Mouse (Mus musculus) hindbrain, embryonic 12.5 days (tissue): ENCODE data around the gene Ptk6. TPM values are rescaled to one million over a fixed set of nuclear protein-coding genes. Genes with fewer than 3 reads are reported as not detected.
"Not testable (repeated sequence)": the region's sequence is repeated elsewhere in the genome, so short reads cannot be mapped to it uniquely, and the experiment has no call there.

ENCODE experiments used
- ATAC-seq: fragments of 200-750 bp; cut with Nextera tagmentation; 2 replicates; pipeline ENCODE4 v1.8.0; 2017; ENCODE audit warnings: moderate TSS enrichment; ENCODE audit not compliant: low FRiP score
- H3K27ac ChIP-seq: fragments of 300-500 bp; sonication (generic); 2 replicates; pipeline ENCODE4 v1.5.1; 2016; ENCODE audit warnings: mild to moderate bottlenecking
- H3K27me3 ChIP-seq: fragments of 300-500 bp; sonication (generic); 2 replicates; pipeline ENCODE4 v1.6.1; 2016; ENCODE audit warnings: mild to moderate bottlenecking
- H3K36me3 ChIP-seq: fragments of 300-500 bp; sonication (generic); 2 replicates; pipeline ENCODE4 v1.6.1; 2016; ENCODE audit warnings: mild to moderate bottlenecking
- H3K4me1 ChIP-seq: fragments of 300-500 bp; sonication (generic); 2 replicates; pipeline ENCODE4 v1.6.1; 2016
- H3K4me2 ChIP-seq: fragments of 300-500 bp; sonication (generic); replicated peaks from 2 replicates; pipeline ENCODE4 v1.6.1; 2016; ENCODE audit warnings: mild to moderate bottlenecking
- H3K4me3 ChIP-seq: fragments of 300-500 bp; sonication (generic); 2 replicates; pipeline ENCODE4 v1.5.1; 2016; ENCODE audit warnings: mild to moderate bottlenecking
- H3K9ac ChIP-seq: fragments of 300-500 bp; sonication (generic); 2 replicates; pipeline ENCODE4 v1.6.1; 2016; ENCODE audit warnings: mild to moderate bottlenecking, moderate library complexity
- H3K9me3 ChIP-seq: fragments of 300-500 bp; sonication (generic); replicated peaks from 2 replicates; pipeline ENCODE4 v1.6.1; 2016; ENCODE audit warnings: mild to moderate bottlenecking
- WGBS: fragments of 180-500 bp; shearing (Covaris S2); methylation state at CpG from one replicate; pipeline ENCODE4 v1.1.7; 2016; 5-methylcytosine and 5-hydroxymethylcytosine counted together
- polyA plus RNA-seq: library from polyadenylated mRNA; unstranded; fragments of >200 nt; fragmentation: Nextera tagmentation; extraction: Ambion mirVana; gene quantifications from 2 replicates; pipeline ENCODE4 v1.2.1, GENCODE M21; 2016

The Ptk6 gene
- polyA plus RNA-seq, 1 experiment from 2014 or later: not detected

DNA sequence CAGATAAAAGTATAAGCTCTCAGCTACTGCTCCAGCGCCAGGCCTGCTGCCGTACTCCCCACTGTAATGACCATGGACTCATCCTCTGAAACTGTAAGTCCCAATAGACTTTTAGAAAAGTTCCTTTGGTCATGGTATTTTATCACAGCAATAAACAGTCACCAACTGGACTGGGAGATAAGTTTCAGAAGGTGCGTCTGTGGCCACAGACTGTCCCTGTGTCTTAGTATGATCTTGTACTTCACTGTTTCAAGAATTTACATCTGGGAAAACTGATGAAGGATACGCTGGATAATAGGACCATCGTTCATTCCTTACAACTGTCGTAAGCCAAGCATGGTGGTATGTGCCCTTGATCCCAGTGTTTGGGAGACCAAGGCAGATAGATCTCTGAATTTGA is 13.4 kb upstream of the Ptk6 start:
- H3K9ac ChIP-seq: no peak overlapping the region
- H3K27me3 ChIP-seq: peaks cover 54% of the 10 kb centered on the region
- no peak overlapping the region for H3K4me3 ChIP-seq
- peaks cover 26% of the 10 kb centered on the region for H3K4me1 ChIP-seq
- H3K36me3 ChIP-seq: no peaks in the 10 kb centered on the region
- WGBS: 91% methylated on average over 6 of the region's 6 CpGs
- ATAC-seq: no peak
- no peak overlapping the region for H3K4me2 ChIP-seq
- H3K9me3 ChIP-seq: no peaks in the 10 kb centered on the region
- H3K27ac ChIP-seq: no peak overlapping the region

DNA sequence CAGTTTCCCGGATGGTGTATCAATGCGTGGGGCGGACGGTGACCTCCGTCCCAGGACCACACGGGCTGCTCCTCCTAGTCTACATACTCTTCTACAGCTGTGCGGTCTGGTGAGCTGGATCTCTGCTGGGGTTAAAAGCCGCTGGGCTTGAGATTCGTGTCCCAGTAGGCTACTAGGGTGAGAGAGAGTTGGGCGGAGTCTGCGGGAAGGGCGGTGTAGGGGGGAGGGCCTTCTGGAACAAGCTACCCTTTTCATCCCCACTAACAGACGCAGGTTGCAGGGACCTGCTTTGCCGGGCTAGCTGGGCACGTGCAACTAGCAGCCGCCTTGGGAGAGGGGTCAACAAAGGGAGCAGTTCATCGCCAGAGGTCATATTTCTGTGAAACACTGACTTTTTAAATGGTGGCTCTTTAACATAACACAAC is 10.4 kb upstream of the Ptk6 start, which contains the start of gene Srms:
Gene Srms, minus strand, starts transcription at position 165 of the 425 bp plus-strand sequence.
- Histone ChIP-seq H3K9me3 (no peaks in the 10 kb centered on the region), H3K27me3 (peaks cover 53% of the 10 kb centered on the region), H3K4me1 (peaks cover 10% of the 10 kb centered on the region), H3K4me3 (peak within 1 kb of the TSS; percentile 22), H3K36me3 (no peaks in the 10 kb centered on the region), H3K4me2 (peak within 1 kb of the TSS; percentile 45), H3K9ac (no peak within 1 kb of the TSS), H3K27ac (no peak within 1 kb of the TSS)
- ATAC-seq: no peak; the same call in 1 of the 2 replicates
- 2% methylated on average over 17 of the region's 17 CpGs for WGBS

DNA sequence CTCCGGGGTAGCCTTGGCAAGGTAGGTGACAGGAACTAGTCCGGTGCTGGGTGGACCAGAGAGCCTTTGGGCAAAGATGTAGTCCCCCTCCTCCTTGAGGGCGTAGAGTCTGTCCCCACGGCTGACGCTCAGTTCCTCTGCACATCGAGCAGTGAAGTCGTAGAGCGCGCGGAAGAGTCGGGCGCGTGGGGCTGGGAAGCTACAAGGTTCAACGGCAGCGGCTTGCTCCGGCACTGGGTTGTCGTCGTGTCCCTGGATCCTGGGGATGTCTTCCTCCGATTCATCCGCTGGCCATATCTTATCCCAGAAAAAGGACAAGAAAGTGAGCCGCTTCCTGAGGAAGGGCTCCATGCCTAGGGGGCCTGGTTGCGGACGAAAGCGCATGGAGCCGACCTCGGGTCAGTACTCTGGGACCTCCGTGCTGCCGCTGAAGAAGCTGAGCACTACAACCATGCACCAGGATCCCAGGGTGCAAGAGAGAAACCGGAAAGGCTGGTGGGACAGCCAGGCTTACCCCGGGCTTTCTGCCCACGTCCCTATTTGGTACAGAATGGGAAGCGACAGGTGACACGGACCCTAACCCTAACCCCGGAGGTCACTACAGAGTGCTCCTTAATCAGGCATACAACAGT is 9.9 kb upstream of the Ptk6 start:
- Histone ChIP-seq H3K27ac (no peak overlapping the region), H3K36me3 (no peaks in the 10 kb centered on the region), H3K27me3 (peaks cover 53% of the 10 kb centered on the region), H3K9me3 (no peaks in the 10 kb centered on the region), H3K4me1 (peaks cover 10% of the 10 kb centered on the region), H3K4me2 (peak overlapping the region; percentile 45), H3K9ac (no peak overlapping the region), H3K4me3 (peak overlapping the region; percentile 22)
- 4% methylated on average over 34 of the region's 34 CpGs for WGBS
- ATAC-seq: no peak

DNA sequence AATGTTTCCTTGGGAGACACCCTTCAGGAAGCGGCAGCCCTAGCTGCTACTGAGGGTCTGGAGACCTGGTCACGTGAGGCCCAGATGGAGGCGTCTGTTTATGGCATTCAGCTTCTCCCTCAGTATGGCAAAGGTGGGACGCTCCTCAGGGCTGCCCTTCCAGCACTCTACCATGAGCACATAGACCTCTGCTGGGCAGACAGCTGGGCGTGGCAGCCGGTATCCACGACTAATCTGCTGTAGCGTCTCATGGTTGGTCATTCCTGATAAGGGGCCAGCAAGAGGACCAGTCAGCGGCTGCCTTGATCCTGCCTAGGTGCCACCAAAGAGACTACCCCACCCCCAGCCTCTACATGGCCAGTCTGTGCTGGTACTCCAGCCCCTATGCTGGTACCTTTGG is 3.5 kb upstream of the Ptk6 start:
- no peak for ATAC-seq
- Histone ChIP-seq H3K27me3 (peaks cover 9% of the 10 kb centered on the region), H3K4me3 (no peak overlapping the region), H3K9me3 (no peaks in the 10 kb centered on the region), H3K4me1 (no peaks in the 10 kb centered on the region), H3K9ac (no peak overlapping the region), H3K27ac (no peak overlapping the region), H3K36me3 (no peaks in the 10 kb centered on the region), H3K4me2 (no peak overlapping the region)
- WGBS: 82% methylated on average over 9 of the region's 9 CpGs

DNA sequence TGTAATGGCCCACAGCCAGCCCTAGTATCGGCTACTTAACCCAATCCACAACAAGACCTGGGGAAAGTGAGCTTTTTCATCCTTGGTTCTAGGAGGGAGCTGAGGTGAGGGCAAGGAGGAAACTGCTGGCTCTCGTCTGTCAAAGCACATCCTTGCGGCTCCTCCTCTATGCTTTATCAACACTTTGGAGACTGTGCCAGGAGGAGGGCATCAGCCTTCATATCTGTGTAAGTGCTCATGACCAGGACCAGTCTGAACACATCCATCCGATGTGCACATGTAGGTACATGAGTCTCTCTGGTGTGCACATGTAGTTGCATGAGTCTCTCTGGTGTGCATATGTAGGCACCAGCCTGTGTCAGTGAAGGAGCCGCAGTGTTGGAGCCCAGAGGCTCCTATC is 3.1 kb upstream of the Ptk6 start:
- ATAC-seq: no peak
- Histone ChIP-seq H3K27ac (no peak overlapping the region), H3K27me3 (peaks cover 6% of the 10 kb centered on the region), H3K4me3 (no peak overlapping the region), H3K9ac (no peak overlapping the region), H3K36me3 (no peaks in the 10 kb centered on the region), H3K4me1 (no peaks in the 10 kb centered on the region), H3K9me3 (no peaks in the 10 kb centered on the region), H3K4me2 (no peak overlapping the region)
- WGBS: 87% methylated on average over 5 of the region's 5 CpGs

DNA sequence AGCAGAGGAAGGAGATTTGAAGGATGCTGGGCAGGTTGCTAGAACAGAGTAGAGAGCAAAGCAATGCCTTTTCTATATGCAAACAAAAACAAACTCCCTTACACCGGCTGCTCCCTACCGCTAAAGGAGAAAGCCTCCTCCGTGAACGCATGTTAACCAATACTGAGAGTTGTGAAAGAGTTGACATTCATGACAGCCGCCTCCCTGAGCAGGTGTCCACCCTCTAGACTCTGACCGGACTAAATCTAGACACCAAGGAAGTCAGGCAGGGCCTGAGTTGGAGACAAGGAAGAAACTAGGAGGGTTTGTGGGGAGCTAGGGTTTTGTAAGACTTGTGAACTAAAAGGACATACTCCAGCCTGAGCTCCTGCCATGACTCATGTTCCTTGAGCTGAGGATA is 297 bp upstream of the Ptk6 start:
- WGBS: 76% methylated on average over 6 of the region's 6 CpGs
- H3K4me2 ChIP-seq: no peak overlapping the region
- ATAC-seq: no peak
- peaks cover 2% of the 10 kb centered on the region for H3K27me3 ChIP-seq
- no peaks in the 10 kb centered on the region for H3K4me1 ChIP-seq
- H3K36me3 ChIP-seq: no peaks in the 10 kb centered on the region
- no peak overlapping the region for H3K9ac ChIP-seq
- H3K4me3 ChIP-seq: no peak overlapping the region
- no peaks in the 10 kb centered on the region for H3K9me3 ChIP-seq
- H3K27ac ChIP-seq: no peak overlapping the region

DNA sequence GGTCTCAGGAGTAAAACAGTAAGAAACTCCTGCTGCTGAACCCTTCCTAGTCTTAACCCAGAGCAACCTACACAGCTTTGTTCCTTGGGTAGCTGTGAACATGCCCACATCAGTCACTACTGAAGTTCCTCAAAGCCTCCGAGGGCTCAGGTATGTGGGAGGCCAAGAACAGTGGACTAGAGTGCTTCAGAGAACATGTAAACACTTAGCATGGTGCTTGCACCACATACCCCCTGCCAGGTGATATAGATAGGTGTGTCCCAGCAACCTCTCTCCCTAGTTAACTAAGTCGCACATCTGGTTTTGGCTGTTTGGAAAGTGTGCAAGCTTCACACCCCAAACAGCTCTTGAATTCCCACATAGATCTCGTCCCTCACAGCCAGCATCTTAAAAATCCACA is 983 bp downstream of the Ptk6 start:
- WGBS: 69% methylated on average over 3 of the region's 3 CpGs
- Histone ChIP-seq H3K4me3 (no peak overlapping the region), H3K36me3 (no peaks in the 10 kb centered on the region), H3K9me3 (no peaks in the 10 kb centered on the region), H3K9ac (no peak overlapping the region), H3K27me3 (peaks cover 2% of the 10 kb centered on the region), H3K4me2 (no peak overlapping the region), H3K4me1 (no peaks in the 10 kb centered on the region), H3K27ac (no peak overlapping the region)
- no peak for ATAC-seq

DNA sequence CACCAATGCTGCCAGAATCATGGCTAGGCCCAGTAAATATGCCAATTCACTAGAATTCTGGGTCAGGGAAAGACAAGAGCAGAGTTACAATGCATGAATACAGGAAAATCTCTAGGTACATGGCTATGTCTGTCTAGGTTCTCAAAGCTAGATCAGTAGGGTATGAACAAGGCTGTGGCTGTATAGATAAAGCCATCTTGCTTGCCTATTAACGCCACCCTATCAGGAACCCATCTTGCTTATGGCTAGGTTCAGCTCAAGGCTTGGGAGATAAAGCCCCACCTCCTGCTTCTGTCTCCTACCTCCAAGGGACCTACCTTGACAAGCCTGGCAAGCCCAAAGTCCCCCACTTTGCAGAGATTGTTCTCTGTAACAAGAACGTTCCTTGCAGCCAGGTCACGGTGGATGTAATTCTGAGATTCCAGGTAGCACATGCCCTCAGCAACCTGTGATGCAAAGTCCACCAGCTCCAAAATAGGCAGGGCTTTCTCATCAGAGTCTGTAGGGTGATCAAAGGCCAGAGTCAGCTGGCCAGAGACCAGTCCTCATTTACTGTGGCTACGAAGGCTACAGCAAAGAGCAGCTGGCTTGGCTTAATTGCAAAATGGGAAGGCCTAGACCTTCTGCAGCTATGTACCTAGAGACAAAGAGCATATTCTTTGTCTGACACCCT is 5.8 kb downstream of the Ptk6 start:
- H3K4me3 ChIP-seq: no peak overlapping the region

DNA sequence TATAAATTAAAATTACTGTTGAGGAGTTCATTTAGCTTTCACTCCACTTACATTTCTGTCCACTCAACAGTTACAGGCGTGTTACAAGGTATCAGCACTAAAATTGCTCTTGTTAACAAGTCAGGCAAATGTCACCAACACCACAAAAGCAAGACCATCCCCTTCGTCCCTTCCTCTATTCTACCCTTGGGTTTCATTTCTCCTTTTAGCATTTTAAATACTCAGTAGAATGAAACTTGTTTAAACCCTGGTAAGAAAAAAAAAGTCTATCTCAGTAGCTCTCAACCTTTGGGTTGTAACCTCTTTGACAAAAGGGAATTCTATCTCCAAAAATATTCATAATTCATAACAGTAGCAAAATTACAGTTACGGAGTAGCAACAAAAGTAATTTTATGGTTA is 9.5 kb downstream of the Ptk6 start:
- H3K27ac ChIP-seq: no peak overlapping the region
- 82% methylated on average over 3 of the region's 3 CpGs for WGBS

More for the DNA sequence above, 5.8 kb downstream of the Ptk6 start:
- ATAC-seq: no peak
- H3K36me3 ChIP-seq: no peaks in the 10 kb centered on the region
- no peak overlapping the region for H3K27ac ChIP-seq
- no peak overlapping the region for H3K9ac ChIP-seq
- no peaks in the 10 kb centered on the region for H3K4me1 ChIP-seq
- WGBS: 89% methylated on average over 4 of the region's 4 CpGs
- peaks cover 2% of the 10 kb centered on the region; the same call in 1 of the 2 replicates for H3K27me3 ChIP-seq
- H3K9me3 ChIP-seq: no peaks in the 10 kb centered on the region
- no peak overlapping the region for H3K4me2 ChIP-seq

DNA sequence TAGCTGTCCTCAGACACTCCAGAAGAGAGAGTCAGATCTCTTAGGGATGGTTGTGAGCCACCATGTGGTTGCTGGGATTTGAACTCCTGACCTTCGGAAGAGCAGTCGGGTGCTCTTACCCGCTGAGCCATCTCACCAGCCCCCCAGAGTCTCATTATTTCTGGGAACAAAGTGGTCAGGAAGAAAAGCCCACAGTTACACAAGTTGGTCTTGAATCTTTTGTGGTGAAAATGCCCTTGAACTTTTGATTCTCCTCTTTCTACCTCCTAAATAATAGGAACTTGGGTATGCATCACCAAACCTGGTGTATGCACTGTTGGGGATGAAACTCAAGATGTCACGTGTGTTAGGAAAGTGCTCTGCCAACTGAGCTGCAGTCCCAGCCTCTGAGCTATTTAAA is 10.7 kb downstream of the Ptk6 start:
- Histone ChIP-seq H3K36me3 (peaks cover 11% of the 10 kb centered on the region), H3K4me3 (no peak overlapping the region), H3K27me3 (no peaks in the 10 kb centered on the region), H3K9ac (no peak overlapping the region), H3K4me1 (peaks cover 9% of the 10 kb centered on the region), H3K4me2 (no peak overlapping the region), H3K27ac (no peak overlapping the region), H3K9me3 (no peaks in the 10 kb centered on the region)
- WGBS: 48% methylated on average over 4 of the region's 4 CpGs
- no peak for ATAC-seq

More for the DNA sequence above, 9.5 kb downstream of the Ptk6 start:
- Histone ChIP-seq H3K36me3 (peaks cover 11% of the 10 kb centered on the region), H3K4me3 (no peak overlapping the region), H3K9ac (no peak overlapping the region), H3K4me2 (no peak overlapping the region), H3K9me3 (no peaks in the 10 kb centered on the region), H3K27me3 (no peaks in the 10 kb centered on the region), H3K4me1 (peaks cover 9% of the 10 kb centered on the region)
- ATAC-seq: no peak

DNA sequence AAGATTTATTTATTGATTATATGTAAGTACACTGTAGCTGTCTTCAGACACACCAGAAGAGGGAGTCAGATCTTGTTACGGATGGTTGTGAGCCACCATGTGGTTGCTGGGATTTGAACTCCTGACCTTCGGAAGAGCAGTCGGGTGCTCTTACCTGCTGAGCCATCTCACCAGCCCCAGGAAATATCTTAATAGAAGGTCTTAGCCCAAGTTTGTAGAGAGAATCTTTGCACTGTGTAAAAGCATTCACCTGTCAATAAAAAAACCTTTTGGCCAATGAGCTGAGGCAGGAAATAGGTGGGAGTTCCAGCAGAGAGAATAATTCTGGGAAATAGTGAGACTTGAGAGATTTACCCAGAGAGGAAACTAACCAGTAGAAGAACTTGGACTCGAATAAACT is 11.2 kb downstream of the Ptk6 start:
- not testable (repeated sequence) for H3K9ac ChIP-seq, H3K4me2 ChIP-seq, H3K4me1 ChIP-seq, H3K27ac ChIP-seq, ATAC-seq, H3K9me3 ChIP-seq, H3K27me3 ChIP-seq, H3K4me3 ChIP-seq
- peaks cover 11% of the 10 kb centered on the region for H3K36me3 ChIP-seq
- 82% methylated on average over 4 of the region's 4 CpGs for WGBS

DNA sequence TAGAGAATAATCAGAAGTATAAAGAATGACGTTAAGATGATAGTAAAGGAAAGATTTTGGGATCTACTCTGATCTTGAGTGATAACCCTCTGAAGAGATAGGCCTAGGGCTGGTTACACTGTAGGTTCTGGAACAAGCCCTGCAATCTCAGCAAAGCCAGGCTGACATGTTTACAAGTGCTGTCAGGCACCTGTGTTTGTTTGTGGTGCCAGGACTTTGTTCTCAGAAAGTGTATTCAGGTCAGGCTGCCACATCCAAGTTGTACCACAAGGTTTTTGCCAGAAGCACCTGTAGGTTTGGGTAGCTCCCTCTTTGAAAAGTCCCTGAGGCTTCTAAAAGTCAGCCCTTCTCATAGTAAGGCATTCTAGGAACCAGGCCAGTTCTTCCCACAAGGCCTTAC is 13.3 kb downstream of the Ptk6 start:
- no peak overlapping the region for H3K9ac ChIP-seq
- no peak for ATAC-seq
- H3K36me3 ChIP-seq: peaks cover 11% of the 10 kb centered on the region
- WGBS: 98% methylated on average over 1 of the region's 1 CpGs
- no peak overlapping the region for H3K27ac ChIP-seq
- H3K4me1 ChIP-seq: peaks cover 13% of the 10 kb centered on the region
- H3K4me3 ChIP-seq: no peak overlapping the region
- H3K9me3 ChIP-seq: no peaks in the 10 kb centered on the region
- H3K27me3 ChIP-seq: no peaks in the 10 kb centered on the region
- no peak overlapping the region for H3K4me2 ChIP-seq

DNA sequence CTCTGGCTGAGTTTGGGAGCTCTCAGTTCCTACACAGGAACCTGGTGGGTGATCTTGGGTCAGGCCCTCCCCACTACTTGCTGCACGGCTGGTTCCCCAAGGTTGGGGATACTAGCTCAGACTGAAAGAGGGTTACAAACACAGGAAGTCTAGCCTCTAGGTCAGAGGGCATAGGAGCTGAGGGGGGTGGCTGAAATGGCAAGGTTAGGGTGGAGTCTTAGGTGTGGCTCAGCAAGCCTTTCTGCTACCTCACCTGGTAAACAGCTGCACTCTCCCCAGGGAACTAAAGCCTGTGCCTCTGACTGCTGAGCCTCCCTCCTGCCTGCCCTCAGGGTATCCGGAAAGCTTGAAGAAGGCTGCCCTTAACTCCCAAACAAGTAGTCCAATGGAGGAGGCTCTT is 13.9 kb downstream of the Ptk6 start:
- Histone ChIP-seq H3K36me3 (peaks cover 11% of the 10 kb centered on the region), H3K27me3 (no peaks in the 10 kb centered on the region), H3K9ac (no peak overlapping the region; the same call in 1 of the 2 replicates), H3K4me1 (peaks cover 13% of the 10 kb centered on the region), H3K9me3 (no peaks in the 10 kb centered on the region), H3K27ac (peak overlapping the region; percentile 36; the same call in 1 of the 2 replicates), H3K4me3 (peak overlapping the region; percentile 69; the same call in 1 of the 2 replicates), H3K4me2 (peak overlapping the region; percentile 58)
- ATAC-seq: no peak
- WGBS: 69% methylated on average over 2 of the region's 2 CpGs
